Mouse (Mus musculus) left cerebral cortex, adult 8-10 months (tissue): Measurements from ENCODE around the gene Tnrc6b. TPM values are rescaled to one million over a fixed set of nuclear protein-coding genes. Genes with fewer than 3 reads are reported as not detected.
A peak's percentile ranks its signal among the peaks of the same experiment; 100 is the strongest.

Experiments
- DNase-seq, 2 experiments: peaks; one replicate each; pipeline ENCODE4 v3.0.0; 2022; ENCODE audit warnings: low spot score in 2 of 2
- total RNA-seq, 4 experiments: library from RNA; stranded (reverse); gene quantifications; 2 replicates each; pipeline ENCODE4 v1.2.4; 2022

The Tnrc6b gene
- total RNA-seq = 100 to 1,000 TPM in 3 of 4 experiments, 10 to 100 TPM in 1; 92.1 to 137 (median 115) TPM

DNA sequence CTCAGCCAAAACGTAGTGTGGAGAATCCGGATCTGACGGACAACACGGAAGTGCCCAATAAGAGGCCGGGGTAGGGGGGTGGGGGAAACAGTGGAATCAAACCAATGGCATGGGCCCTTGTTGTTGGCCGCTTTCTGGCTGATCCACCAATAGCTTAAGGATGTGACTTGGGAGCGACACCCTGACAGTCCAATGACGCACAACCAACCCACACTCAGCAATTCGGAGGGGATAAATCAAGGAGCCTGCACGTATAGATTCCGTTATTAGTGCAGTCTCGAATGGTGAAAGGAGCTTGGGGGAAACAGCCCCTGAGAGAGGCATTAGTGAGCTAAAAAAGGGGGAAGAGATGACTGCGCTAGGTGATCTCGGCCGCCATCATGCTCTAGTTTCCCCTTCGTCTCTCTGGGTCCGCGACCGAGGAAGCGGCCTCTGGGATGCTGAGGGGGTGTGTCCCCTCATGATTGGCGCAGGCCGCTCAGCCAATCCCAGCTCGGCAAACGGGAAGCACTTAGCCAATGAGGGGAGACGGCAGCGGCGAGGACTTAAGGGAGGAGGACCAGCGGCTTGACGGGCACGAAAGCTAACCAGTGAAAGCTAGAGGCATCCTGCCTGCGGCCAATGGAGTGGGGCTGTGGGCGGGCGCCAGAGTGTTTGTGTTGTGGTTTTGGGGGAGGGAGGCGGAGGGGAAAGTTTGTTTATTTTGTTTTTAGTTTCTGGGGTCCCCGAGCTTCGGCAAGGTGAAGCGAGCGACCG is at the start of gene Tnrc6b:
Gene Tnrc6b, plus strand, starts transcription at position 706 of the 756 bp plus-strand sequence.
- peak; percentile 94 to 99 for DNase-seq

DNA sequence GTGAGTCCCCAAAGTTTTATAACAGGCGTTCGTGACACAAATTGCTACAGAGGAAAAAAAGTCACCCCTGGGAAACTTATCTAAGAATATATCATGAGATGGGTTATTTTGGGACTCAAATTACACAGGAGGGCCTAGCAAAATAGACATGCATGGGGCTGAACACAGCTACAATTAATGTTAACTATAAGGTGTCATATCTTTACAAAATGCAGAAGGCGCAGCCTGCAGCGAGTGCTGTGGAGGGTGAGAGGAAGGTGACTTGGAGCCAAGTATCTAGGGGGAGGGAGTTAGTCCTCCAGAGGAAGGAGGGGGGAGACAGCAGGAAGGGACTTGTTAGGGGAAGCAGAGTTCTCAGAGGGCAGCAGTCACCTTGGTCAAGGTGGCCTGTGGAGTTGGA is 46.7 kb upstream of the Tnrc6b start:
- DNase-seq = no peak

DNA sequence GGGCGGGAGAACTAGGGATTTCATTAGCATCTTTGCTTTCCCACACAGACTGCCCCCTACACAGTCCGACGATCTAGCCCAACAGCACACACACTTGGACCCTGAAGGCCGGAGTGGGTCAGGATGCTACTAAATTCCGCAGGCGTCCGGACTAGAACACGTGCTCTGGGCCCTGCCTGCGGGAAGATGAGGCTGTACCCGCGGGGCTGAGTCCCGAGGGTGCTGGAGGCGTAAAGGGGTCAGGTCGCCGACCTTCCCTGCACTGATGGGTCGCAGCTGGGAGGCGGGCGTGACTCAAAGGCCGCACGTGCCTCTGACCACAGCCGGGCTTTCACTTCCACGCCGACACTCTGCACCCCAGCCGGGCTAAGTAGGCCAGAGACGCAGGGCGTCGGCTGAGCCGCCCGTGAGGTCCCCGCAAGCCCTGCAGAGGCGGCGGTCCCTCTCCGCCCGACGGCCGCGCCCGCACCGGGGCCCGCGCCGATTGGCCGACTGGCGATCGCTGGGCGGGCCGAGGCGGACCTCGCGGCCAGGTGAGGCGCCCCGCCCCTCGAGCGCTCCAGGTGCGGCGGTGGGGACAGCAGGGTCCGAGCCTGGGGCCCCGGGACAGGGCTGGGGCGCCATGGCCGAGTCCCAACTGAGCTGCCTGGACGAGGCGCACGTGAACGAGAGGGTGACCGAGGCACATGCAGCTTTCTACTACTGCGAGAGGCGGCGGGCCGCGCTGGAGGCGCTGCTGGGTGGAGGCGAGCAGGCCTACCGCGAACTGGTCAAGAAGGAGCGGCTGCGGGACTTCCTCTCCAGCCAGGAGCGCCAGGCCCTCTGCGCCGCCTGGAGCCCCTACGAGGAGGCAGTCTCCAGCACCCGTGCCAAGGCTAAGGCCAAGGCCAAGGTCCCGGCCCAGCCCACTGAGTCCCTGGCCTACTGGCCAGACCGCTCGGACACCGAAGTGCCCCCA is 39.5 kb upstream of the Tnrc6b start, which contains the start of gene Fam83f:
Gene Fam83f, plus strand, starts transcription at position 553 of the 958 bp plus-strand sequence.
- no peak for DNase-seq

DNA sequence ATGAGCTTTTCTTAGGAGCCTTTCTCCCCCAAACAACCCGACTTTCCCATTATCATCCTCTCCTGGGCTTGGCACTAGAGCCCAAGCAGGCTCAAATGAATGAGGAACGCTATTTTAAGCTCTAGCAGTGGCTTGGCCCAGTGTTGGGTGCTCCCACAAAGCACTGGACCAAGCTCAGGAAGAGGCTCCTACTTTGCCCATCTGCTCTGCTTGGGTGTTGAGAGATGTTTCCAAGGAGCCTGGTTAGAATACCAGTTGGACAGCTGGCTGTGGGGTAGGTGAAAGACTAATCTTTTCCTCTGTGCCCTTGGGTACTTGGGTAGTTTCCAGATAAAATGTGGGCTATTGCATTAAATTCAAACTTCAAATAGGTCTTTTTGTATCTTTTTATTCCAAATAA is 38.3 kb upstream of the Tnrc6b start:
- peak in 1 of 2 experiments; percentile 65 for DNase-seq

DNA sequence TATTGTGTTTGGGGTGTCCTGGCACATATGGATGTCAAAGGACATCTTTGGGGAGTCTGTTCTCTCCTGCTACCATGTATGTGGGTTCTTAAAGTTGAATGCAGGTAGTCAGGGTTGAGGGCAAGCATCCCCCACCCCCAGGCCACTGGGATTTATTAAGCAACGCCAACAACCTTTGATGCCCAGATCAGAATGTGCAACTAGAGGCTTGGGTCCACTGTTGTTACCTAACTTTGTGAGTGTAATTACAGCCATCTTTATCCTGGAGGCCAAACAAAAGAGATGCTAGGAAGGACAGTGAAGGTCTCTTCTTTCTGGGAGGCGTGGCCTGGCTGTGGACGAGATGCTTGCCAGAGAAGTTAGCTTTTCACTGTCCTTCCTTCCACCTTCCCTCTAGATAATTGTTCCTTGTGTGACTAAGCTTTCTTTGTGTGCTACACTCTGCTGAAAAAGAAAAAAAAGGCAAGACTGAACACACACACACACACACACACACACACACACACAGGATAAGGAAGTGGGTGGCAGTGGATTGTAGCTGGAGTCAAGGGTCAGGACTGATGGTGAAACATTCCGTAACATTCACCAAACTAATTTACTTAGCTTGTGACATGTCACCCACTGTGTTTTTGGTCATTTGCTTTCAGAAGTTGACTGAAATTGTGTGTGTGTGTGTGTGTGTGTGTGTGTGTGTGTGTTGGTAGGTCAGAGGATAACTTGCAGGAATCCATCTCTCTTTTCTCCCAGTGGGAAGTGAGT is 37.6 kb upstream of the Tnrc6b start:
- no peak for DNase-seq

DNA sequence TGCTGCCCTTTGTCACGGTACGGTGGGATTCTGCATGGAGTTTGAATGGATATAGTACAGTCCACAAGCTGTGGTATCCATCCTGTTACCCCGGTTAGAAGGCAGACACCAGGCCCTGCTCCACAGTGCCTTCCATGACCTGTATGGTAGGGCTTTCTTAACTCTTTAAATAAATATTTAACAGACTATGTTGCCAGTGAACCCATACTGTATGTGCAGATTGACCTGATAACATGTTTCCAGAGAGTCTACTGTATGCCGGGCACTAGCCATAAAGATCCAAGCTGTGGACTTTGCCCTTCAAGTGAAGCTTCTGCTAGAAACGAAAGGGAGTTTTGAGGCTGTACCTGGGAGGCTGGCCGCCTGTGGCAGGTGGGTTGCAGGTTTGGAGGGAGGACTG is 36.4 kb upstream of the Tnrc6b start:
- DNase-seq = no peak

DNA sequence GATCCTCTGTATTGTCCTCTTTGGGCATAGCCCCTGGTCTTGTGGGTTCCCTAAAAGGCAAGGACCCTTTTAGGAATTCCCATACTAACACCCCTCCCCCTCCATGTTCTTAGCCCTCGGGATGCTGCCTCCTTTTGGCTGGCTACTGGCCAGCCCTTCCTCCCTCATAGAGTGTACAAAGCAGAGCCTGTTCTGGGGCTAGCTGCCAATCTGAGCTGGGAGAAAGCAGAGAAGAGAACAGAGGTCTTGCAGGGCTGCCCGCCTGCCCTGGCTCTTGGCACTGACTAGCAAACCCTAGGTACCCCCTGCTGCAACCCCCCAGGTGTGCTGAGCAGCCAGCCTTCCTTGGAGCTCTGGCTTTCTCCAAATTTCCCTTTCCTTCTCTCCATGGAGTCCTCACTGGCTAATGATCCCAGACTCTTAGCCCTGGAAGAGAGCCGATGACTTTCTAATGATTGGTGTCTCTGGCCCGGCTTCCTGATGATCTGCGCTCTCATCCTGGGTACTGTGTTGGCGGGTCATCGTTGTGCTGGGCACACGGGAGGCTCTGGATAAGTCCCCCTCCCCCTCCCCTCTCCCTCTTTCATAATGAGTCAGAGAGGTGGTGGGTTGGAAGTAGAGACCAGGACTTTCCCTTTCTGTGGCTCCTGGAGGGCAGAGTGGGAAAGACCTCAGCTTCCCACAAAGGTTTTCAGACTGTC is 31.4 kb upstream of the Tnrc6b start:
- DNase-seq = peak in 1 of 2 experiments; percentile 55

DNA sequence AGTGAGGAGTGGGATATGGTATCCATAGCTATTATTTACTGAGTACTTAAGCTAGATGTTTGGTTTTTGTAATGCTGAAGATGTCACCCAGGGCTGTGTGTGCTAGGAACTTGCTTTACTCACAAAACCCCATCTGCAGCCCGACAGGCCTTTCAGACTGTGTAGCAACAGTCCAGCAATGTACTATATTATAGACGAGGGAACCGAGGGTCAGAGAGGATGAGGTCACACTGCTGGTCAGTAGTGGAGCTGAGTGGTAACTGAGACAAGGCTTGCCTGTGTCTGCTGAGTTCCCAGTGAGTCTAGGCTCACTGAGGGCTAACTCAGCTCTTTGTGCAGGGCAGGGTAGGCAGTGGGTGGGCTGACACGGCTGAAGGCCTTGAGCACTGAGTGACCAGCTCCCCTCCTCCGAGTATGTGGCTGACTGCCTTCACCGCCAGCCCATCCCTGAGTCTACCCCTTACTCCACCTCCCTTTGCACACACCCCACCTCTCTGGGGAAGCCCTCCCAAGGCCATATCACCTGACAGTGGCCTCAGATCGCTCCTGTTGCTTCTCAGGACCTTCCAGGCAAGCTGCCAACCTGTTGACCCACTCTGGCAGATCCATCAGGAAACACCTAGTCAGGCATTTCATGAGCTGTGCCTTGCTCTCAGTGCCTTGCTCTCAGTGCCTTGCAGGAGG is 30.6 kb upstream of the Tnrc6b start:
- DNase-seq = no peak

DNA sequence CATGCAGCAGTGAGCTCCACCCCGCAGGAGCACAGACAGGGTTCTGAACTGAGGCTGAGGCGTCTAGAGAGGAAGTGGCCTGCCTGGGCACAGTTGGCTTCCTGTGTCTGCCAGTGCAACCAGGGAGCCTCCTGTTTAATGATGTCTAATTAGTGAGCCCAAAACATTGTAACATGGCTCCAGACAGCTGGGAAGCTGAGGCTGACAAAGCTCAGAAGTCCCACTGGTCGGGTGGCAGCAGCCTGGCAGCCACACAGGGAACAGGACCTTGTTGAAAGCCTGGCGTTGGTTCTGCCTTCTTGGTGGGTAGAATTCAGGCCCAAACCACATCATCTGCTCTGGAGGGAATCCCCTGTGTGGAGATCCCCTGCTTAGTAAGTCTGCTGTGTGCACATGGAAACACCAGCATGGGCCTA is 29.6 kb upstream of the Tnrc6b start:
- DNase-seq = no peak

DNA sequence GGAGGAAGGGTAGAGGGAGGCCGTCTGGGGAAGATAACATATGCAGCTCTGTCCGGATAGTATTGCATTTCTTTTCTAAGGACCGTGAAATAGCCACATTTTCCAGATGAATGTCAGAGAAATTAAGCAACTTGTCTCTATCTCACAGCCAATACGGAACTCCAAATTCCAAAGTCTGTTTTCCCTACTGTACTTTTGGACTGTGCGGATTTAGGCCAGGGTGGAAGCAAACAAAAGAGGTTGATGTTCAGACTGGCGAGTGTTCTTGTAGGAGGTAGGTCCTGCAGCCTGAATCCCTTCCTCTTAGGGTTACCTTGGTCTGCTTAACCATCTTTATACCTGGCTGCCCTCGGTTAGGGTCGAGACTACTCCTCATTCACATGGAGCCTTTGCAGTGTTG is 28.8 kb upstream of the Tnrc6b start:
- no peak for DNase-seq

DNA sequence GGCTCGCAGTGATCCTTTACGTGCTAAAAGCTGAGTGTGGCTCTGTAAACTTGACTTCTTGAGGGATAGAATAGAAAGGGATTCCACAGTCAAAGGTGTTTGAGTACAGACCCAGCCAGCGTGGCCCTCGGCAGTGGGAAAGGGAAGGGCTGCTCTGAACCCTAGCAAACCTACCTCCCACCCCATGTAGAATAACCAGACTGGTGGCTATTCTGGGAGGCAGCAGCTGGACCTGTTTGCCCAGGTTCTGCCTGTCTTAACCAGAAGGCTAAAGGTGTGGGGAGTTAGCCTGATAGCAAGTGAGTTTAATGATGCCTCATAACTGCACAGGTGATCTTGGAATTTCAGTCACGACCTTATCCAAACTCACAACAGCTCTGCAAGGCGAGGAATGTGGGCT is 28.0 kb upstream of the Tnrc6b start:
- DNase-seq = no peak

DNA sequence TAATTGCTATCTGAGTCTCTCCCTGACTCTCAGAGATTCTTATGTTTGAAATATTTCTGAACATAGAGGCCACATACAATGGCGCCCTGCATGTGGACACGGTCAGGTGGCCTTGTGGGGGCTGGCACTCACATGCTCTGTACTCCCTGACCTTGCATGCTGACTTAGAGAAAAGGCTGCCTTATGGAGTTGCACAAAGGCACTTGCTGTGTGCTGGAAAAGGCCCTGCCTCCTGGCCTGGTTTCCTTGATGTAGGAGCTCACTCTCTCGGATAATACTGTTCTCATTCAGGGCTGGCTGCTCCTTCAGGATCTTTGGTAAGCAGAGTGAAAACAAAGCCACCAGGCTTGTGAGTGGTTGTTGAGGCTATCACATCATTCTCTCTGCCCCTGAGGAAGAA is 27.1 kb upstream of the Tnrc6b start:
- DNase-seq = no peak

DNA sequence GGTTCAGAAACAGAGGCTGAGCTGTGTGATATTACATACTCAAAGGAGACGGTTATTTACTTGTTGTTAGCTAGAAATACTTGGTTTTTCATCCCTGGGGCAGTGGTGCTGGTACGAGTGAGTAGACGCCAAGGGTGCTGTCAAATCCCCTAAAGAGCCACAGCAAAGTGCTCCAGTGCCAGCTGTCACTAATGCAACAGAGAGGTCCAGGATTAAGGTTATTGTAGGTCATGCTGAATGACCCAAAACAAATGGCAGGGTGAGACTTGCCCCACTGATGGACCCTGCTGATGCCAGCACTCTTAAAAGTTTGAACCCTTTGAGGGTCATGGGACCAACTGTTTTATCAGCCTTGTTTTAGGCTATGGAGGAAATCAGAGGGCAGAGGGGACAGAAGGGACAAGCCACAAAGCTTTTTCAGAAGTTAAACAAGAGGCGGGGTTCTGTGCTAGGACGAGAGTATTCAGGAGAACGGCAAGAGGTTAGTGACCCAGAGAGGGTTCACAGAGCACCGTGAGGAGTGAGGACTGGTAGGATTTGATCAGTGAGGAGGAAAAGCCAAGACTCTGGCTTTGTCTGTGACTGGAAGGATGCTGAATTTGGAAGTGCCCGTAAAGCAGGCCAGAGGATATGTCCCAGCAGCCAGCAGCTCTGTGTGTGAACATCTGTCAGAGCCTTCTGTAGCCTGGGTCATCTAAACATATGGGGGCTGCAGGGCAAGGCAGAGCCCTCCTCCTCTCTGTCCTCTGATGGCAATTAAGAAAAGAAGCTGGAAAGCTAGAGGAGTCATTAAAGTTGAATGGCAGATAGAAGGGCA is 26.1 kb upstream of the Tnrc6b start:
- DNase-seq = no peak

DNA sequence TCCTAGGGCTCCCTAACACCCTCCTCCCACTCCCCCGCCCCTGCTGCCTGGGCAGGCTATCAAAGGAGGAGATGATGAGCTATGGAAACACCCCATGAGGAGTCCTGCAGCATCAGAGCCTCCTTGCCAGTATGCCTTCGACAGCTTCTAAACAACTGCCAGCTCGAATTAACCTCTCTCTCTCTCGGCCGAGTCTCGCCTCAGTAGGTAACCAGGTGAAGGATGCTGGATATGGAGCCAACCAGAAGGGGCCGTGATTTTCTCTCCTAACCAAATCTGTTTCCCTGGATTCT is 25.6 kb upstream of the Tnrc6b start:
- no peak for DNase-seq

DNA sequence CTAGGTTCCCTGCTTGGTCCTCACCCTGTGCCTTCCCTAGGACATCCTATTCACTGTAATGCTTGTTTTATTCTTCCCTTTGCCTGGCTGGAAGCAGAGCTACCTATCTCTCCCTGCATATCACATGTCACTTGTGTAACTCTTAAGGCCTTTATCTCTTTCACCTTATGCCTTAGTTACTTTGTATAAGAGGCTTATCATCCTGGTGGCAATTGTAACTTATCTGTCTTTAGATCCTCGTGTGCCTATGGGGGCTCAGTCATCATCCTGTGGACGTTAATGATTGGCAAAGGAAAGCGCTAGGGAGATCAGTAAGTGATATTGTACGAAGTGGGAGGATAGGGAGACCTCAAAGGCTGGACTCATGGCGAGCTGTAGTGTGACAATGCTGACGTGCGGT is 22.6 kb upstream of the Tnrc6b start:
- DNase-seq = no peak

DNA sequence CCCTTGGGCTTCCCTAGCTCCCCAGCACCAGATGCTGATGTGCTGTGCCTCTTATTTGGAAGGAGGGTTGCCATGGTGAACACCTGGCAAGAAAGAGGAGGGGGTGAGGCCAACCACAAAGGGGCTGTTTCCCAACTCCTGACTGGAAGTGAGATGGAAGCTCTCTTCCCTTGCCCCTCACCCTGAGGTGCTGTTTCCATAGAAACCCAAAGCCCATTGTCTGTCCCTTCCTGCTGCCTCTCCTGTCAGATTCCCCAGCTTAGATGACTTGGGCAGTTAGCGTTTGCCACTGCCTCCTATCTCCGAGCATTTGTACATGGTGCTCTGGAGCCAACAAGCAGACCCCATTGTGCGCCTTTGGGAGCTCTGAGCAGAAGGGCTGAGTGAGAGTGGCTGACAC is 17.6 kb upstream of the Tnrc6b start:
- no peak for DNase-seq

DNA sequence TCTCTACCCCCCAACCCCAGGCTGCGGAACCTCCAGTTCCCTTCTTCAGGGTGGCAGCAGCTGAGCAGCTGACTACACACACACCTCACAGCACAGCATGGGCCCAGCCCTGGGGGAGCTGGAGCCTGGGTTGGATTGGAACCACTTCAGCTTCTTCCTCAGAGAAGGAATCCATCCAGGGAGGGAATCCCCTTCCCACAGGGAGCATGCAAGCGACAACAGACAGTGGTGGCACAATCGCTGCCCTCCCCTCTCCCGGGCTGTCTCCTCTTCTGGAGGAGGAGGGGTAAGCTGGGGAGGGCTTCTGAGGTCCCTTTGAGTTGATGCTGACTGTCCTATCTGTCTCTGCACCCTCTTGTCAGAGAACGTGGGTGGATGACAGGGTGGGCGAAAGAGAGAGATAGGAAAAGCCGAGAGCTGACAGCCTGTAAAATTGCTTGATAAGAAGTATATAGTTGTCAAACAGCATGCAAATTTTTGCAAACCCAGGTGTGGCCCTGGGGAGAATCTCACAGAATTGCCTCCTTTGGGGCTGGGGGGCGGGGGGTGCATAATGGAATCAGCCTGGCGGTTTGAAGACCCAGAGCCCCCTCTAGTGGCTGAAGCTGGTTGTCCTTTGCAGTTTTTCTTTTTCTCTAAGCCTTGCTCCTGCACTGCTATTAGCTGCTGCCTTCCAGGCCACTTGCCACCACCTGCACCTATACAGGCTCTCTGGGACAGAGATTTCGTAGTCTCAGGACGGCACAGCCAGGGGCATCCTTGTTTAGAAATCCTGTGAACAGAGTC is 16.8 kb upstream of the Tnrc6b start:
- DNase-seq = peak; percentile 46 to 58

DNA sequence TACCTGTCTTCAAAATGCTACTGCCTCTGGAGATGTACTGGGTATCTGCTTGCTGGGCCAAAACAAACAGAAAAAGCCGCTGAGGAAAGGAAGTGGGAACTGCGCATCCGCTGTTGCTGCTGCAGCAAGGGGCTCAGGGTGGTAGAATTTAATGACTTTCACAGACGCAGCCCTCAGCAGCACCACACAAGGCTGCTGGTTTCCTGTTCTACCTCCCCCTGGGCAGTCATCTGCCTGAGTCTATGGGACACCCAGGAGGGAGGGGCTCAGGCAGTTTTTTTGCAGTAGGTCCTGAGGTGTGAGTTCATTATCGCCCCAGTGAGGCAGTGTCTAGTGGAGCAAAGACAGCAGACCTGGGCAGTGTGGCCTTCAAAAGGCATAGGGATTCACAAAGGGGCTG is 13.5 kb upstream of the Tnrc6b start:
- DNase-seq = no peak
